Mouse (Mus musculus) midbrain, embryonic 16.5 days (tissue): ENCODE measurements around the gene Foxo6. TPM values are rescaled to one million over a fixed set of nuclear protein-coding genes. Genes with fewer than 3 reads are reported as not detected.

ENCODE experiments used
- ATAC-seq: fragments of 200-750 bp; cut with Nextera tagmentation; 2 replicates; pipeline ENCODE4 v1.8.0; 2017; ENCODE audit warnings: moderate TSS enrichment
- H3K27ac ChIP-seq: fragments of 300-500 bp; sonication (generic); 2 replicates; pipeline ENCODE4 v1.5.1; 2014; ENCODE audit warnings: mild to moderate bottlenecking, low read length, mixed read lengths
- H3K27me3 ChIP-seq: fragments of 300-500 bp; sonication (generic); 2 replicates; pipeline ENCODE4 v1.6.1; 2014; ENCODE audit warnings: low read depth, low read length, mixed read lengths; ENCODE audit not compliant: control insufficient read depth, insufficient read depth
- H3K36me3 ChIP-seq: fragments of 300-500 bp; sonication (generic); 2 replicates; pipeline ENCODE4 v1.6.1; 2014; ENCODE audit warnings: mild to moderate bottlenecking, low read length, moderate library complexity, mixed read lengths; ENCODE audit not compliant: control insufficient read depth, insufficient read depth
- H3K4me1 ChIP-seq: fragments of 300-500 bp; sonication (generic); 2 replicates; pipeline ENCODE4 v1.6.1; 2014; ENCODE audit warnings: mild to moderate bottlenecking, low read length, mixed read lengths; ENCODE audit not compliant: control insufficient read depth, insufficient read depth
- H3K4me2 ChIP-seq: fragments of 300-500 bp; sonication (generic); 2 replicates; pipeline ENCODE4 v1.6.1; 2014; ENCODE audit warnings: mild to moderate bottlenecking, low read length, mixed read lengths
- H3K4me3 ChIP-seq: fragments of 300-500 bp; sonication (generic); 2 replicates; pipeline ENCODE4 v1.5.1; 2014; ENCODE audit warnings: low read depth, mild to moderate bottlenecking, low read length, moderate library complexity, mixed read lengths
- H3K9ac ChIP-seq: fragments of 300-500 bp; sonication (generic); 2 replicates; pipeline ENCODE4 v1.6.1; 2014; ENCODE audit warnings: low read depth, low read length, mixed read lengths
- H3K9me3 ChIP-seq: fragments of 300-500 bp; sonication (generic); replicated peaks from 2 replicates; pipeline ENCODE4 v1.6.1; 2014; ENCODE audit warnings: mild to moderate bottlenecking, low read length, mixed read lengths; ENCODE audit not compliant: control insufficient read depth, poor library complexity, severe bottlenecking
- WGBS: fragments of 180-500 bp; shearing (Covaris S2); extraction: QIAGEN DNeasy Blood & Tissue Kit; methylation state at CpG from one replicate; pipeline ENCODE4 v1.1.7; 2014; 5-methylcytosine and 5-hydroxymethylcytosine counted together
- polyA plus RNA-seq: library from polyadenylated mRNA; unstranded; fragments of >200 nt; fragmentation: Nextera tagmentation; extraction: Ambion mirVana; gene quantifications from 2 replicates; pipeline ENCODE4 v1.2.1, GENCODE M21; 2015

Gene Foxo6
- polyA plus RNA-seq, 1 experiment from 2014 or later = 1.1 TPM

- Histone ChIP-seq H3K36me3 (no peaks in the 10 kb centered on the region), H3K9me3 (no peaks in the 10 kb centered on the region), H3K9ac (no peak overlapping the region), H3K4me2 (no peak overlapping the region), H3K27me3 (no peaks in the 10 kb centered on the region), H3K27ac (no peak overlapping the region), H3K4me1 (no peaks in the 10 kb centered on the region), H3K4me3 (no peak overlapping the region)
- 83% methylated on average over 13 of the region's 13 CpGs for WGBS
- ATAC-seq = no peak
Observed at GRCm38 (mm10) chr4:120229505-120230255, 57.5 kb downstream of the Foxo6 start.

- no peaks in the 10 kb centered on the region for H3K36me3 ChIP-seq
- no peak for ATAC-seq
- no peak overlapping the region for H3K27ac ChIP-seq
- no peaks in the 10 kb centered on the region for H3K27me3 ChIP-seq
- no peak overlapping the region for H3K4me2 ChIP-seq
- H3K9me3 ChIP-seq = no peaks in the 10 kb centered on the region
- H3K4me1 ChIP-seq = no peaks in the 10 kb centered on the region
- H3K4me3 ChIP-seq = no peak overlapping the region
- 81% methylated on average over 3 of the region's 3 CpGs for WGBS
- no peak overlapping the region for H3K9ac ChIP-seq
Observed at GRCm38 (mm10) chr4:120228613-120229012, 58.5 kb downstream of the Foxo6 start.

GRCm38 (mm10) chr4:120227224-120227623 is 59.9 kb downstream of the Foxo6 start:
- ATAC-seq = no peak

GRCm38 (mm10) chr4:120226682-120227081 is 60.5 kb downstream of the Foxo6 start:
- Histone ChIP-seq H3K27me3 (no peaks in the 10 kb centered on the region), H3K9me3 (no peaks in the 10 kb centered on the region), H3K9ac (no peak overlapping the region), H3K36me3 (no peaks in the 10 kb centered on the region), H3K4me1 (peaks cover 3% of the 10 kb centered on the region; the same call in 1 of the 2 replicates), H3K27ac (no peak overlapping the region), H3K4me3 (no peak overlapping the region), H3K4me2 (no peak overlapping the region)
- no peak for ATAC-seq
- 89% methylated on average over 4 of the region's 4 CpGs for WGBS

More at GRCm38 (mm10) chr4:120227224-120227623, 59.9 kb downstream of the Foxo6 start:
- Histone ChIP-seq H3K27me3 (no peaks in the 10 kb centered on the region), H3K4me3 (no peak overlapping the region), H3K4me1 (no peaks in the 10 kb centered on the region), H3K4me2 (no peak overlapping the region), H3K9me3 (no peaks in the 10 kb centered on the region), H3K27ac (no peak overlapping the region), H3K36me3 (no peaks in the 10 kb centered on the region), H3K9ac (no peak overlapping the region)
- 52% methylated on average over 2 of the region's 2 CpGs for WGBS

GRCm38 (mm10) chr4:120225135-120225780 is 61.9 kb downstream of the Foxo6 start:
- Histone ChIP-seq H3K36me3 (no peaks in the 10 kb centered on the region), H3K4me3 (no peak overlapping the region), H3K27me3 (no peaks in the 10 kb centered on the region), H3K27ac (no peak overlapping the region), H3K4me2 (no peak overlapping the region), H3K4me1 (peaks cover 4% of the 10 kb centered on the region; the same call in 1 of the 2 replicates), H3K9ac (no peak overlapping the region), H3K9me3 (no peaks in the 10 kb centered on the region)
- ATAC-seq = peak; percentile 43; the same call in 1 of the 2 replicates
- 51% methylated on average over 6 of the region's 6 CpGs for WGBS

- H3K36me3 ChIP-seq = no peaks in the 10 kb centered on the region
- no peaks in the 10 kb centered on the region for H3K9me3 ChIP-seq
- H3K4me3 ChIP-seq = no peak overlapping the region
- peaks cover 4% of the 10 kb centered on the region; the same call in 1 of the 2 replicates for H3K4me1 ChIP-seq
- no peak overlapping the region for H3K9ac ChIP-seq
- H3K27ac ChIP-seq = no peak overlapping the region
- H3K4me2 ChIP-seq = no peak overlapping the region
- no peaks in the 10 kb centered on the region for H3K27me3 ChIP-seq
- WGBS = 86% methylated on average over 6 of the region's 6 CpGs
- ATAC-seq = no peak
Observed at GRCm38 (mm10) chr4:120223805-120224204, 63.3 kb downstream of the Foxo6 start.

- Histone ChIP-seq H3K27ac (no peak overlapping the region), H3K4me1 (peaks cover 4% of the 10 kb centered on the region; the same call in 1 of the 2 replicates), H3K4me2 (no peak overlapping the region), H3K4me3 (no peak overlapping the region), H3K9ac (no peak overlapping the region), H3K36me3 (no peaks in the 10 kb centered on the region), H3K27me3 (no peaks in the 10 kb centered on the region), H3K9me3 (no peaks in the 10 kb centered on the region)
- ATAC-seq = no peak
- 60% methylated on average over 7 of the region's 7 CpGs for WGBS
Observed at GRCm38 (mm10) chr4:120223108-120223745, 63.9 kb downstream of the Foxo6 start.

GRCm38 (mm10) chr4:120221708-120222107 is 65.4 kb downstream of the Foxo6 start:
- Histone ChIP-seq H3K9ac (no peak overlapping the region), H3K27me3 (no peaks in the 10 kb centered on the region), H3K27ac (no peak overlapping the region), H3K36me3 (no peaks in the 10 kb centered on the region), H3K9me3 (no peaks in the 10 kb centered on the region), H3K4me2 (no peak overlapping the region), H3K4me1 (peaks cover 4% of the 10 kb centered on the region; the same call in 1 of the 2 replicates), H3K4me3 (no peak overlapping the region)
- no peak for ATAC-seq
- 42% methylated on average over 6 of the region's 6 CpGs for WGBS

- H3K36me3 ChIP-seq = no peaks in the 10 kb centered on the region
- no peak overlapping the region for H3K9ac ChIP-seq
- H3K4me3 ChIP-seq = no peak overlapping the region
- 61% methylated on average over 9 of the region's 9 CpGs for WGBS
- peaks cover 4% of the 10 kb centered on the region; the same call in 1 of the 2 replicates for H3K4me1 ChIP-seq
- H3K4me2 ChIP-seq = no peak overlapping the region
- no peaks in the 10 kb centered on the region for H3K27me3 ChIP-seq
- no peak for ATAC-seq
- no peaks in the 10 kb centered on the region for H3K9me3 ChIP-seq
- H3K27ac ChIP-seq = no peak overlapping the region
Observed at GRCm38 (mm10) chr4:120218878-120219277, 68.3 kb downstream of the Foxo6 start.
